Mouse (Mus musculus) layer of hippocampus, adult 2 months (tissue): ENCODE data around the gene Sgcd. TPM values are rescaled to one million over a fixed set of nuclear protein-coding genes. Genes with fewer than 3 reads are reported as not detected.

Source experiments
- DNase-seq, 2 experiments: peaks; one replicate each; pipeline ENCODE4 v3.0.0; 2022; ENCODE audit warnings: low spot score in 2 of 2
- H3K27ac ChIP-seq: fragments of 200-600 bp; 2 replicates; pipeline ENCODE4 v1.8.1; 2022
- H3K4me3 ChIP-seq: fragments of 200-600 bp; 2 replicates; pipeline ENCODE4 v1.8.1; 2022; ENCODE audit warnings: mild to moderate bottlenecking
- CTCF ChIP-seq: fragments of 200-600 bp; conservative IDR thresholded peaks from 2 replicates; pipeline ENCODE4 v1.8.1; 2022; ENCODE audit warnings: antibody characterized with exemption, mild to moderate bottlenecking, moderate library complexity
- total RNA-seq, 2 experiments: library from RNA; stranded (reverse); gene quantifications; 2 replicates each; pipeline ENCODE4 v1.2.3; 2021

The Sgcd gene
- total RNA-seq, 2 experiments from 2014 or later, result 11.5 to 13.6 TPM

DNA sequence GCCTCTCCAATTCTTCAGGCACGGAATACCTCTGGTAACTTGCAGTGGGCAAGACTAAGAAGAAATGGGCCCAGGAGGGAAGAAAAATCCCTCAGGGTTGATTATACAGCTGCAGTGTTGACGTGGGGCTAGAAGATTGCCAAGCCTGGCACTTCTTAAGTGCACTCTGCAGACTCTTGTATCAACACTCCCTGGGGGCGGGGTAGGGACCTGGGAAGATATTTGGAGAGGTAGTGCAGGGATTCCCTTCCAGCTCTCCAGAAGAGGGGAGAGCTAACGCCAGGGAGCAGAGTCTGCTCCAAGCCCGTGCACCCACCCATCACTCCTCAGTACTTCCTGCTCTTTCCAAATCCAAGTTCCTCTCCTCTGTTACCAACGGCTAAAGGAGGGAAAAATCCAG is 967.9 kb downstream of the Sgcd start:
- no peak for TF ChIP-seq CTCF
- Histone ChIP-seq H3K4me3 (no peak overlapping the region), H3K27ac (no peak overlapping the region)
- no peak for DNase-seq

DNA sequence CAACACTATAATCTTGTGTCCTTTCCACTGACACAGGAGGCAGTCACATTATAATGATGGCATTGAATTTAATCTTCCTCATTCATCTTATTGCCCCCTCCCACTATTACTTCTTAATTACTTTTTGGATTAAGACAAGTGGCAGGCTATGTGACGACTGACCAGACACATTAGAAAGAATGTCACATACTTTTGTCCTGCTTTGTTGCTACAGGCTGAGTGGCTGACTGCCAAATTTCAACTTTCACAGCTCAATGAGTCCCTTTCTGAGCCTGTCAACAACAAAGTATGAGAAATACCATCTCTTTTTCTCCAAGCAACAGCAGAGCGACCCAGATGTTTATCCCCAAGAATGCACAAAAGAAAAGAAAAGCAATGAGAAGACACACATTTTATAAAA is 970.6 kb downstream of the Sgcd start:
- DNase-seq, result no peak
- Histone ChIP-seq H3K4me3 (no peak overlapping the region), H3K27ac (no peak overlapping the region)
- no peak for TF ChIP-seq CTCF

DNA sequence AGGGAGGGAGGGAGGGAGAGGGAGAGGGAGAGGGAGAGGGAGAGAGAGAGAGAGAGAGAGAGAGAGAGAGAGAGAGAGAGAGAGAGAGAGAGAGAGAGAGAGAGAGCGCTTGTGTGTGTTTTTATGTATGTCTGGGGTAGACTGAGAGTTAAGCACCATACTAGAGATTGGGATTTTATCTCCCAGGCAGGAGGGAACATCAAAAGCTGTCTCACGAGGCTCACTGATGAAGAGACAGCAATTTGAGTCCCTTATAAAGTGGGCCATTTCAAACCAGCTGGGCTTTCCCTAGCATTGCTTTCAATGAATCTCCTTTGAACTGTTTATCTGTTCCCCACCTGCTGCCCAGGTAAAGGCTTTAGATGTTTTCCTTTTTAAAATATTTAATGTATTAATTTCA is 973.1 kb downstream of the Sgcd start:
- Histone ChIP-seq H3K27ac (no peak overlapping the region), H3K4me3 (no peak overlapping the region)
- no peak for DNase-seq
- no peak for TF ChIP-seq CTCF

DNA sequence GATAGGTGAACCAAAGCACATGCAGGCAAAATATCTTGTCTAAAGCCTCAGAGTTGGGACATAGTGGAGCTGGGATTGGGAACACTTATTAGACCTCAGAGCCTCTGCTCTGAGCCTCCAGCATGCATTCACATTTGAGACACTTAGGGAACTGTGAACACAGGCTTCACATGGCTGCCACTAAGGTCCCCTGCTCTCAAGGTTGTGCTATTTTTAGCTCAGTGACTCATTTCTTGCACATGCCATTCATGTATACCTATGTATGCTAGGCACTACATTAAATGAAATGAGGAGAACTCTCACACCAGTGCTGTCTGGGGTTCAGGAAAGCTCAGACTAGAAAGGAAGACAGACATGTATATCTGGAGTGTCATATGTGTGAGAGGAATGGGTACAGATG is 974.5 kb downstream of the Sgcd start:
- TF ChIP-seq CTCF, result no peak
- H3K27ac ChIP-seq, result no peak overlapping the region

DNA sequence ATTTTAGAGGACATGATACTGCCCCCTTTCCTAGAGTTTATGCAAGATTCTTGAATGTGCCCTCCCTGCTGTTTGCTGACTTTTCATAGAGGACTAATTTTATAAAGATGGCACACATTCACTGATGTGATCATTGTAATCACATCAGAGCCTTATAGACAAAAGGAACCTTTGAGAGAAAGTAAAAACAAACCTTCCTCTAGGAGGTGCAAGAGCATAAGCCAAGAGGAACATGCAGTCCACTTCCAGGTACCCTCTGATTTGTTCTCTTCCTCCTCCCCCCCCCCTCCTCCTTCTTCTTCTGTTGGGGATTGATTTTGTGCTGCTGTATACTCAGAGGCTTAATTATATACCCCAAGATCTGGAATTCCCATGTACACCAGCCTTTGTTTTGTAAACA is 978.6 kb downstream of the Sgcd start:
- no peak overlapping the region for H3K27ac ChIP-seq
- TF ChIP-seq CTCF, result peak; percentile 26; the same call in 1 of the 2 replicates
- no peak overlapping the region for H3K4me3 ChIP-seq
- DNase-seq, result no peak

More for the DNA sequence above, 974.5 kb downstream of the Sgcd start:
- no peak overlapping the region for H3K4me3 ChIP-seq
- no peak for DNase-seq

DNA sequence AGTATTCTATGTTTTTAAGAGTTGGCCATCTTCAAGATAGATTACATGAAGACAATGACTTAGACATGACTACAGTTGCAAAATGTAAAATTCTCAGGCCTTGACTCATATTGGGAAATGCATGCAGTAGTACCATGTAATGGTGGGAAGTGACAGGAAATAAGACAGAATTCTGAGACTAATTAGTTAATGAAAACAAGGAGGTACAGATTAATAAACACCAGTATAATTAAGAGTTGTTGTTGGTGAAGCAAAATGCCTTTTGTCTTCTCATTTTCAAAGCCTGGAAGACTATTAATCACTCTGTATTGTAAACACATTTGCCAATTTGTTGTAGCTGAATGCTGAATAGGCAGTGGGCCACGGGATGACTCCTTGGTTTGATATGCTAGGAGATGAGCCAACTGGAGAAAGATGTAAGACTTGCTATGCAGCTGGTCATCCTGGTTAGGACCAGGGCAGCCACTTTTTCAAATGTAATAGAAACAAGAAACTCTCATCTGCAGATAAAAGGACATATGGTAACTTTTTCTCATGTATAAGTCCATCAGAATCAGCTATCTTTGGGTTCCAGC is 983.4 kb downstream of the Sgcd start:
- Histone ChIP-seq H3K27ac (no peak overlapping the region), H3K4me3 (no peak overlapping the region)
- TF ChIP-seq CTCF, result no peak
- no peak for DNase-seq

DNA sequence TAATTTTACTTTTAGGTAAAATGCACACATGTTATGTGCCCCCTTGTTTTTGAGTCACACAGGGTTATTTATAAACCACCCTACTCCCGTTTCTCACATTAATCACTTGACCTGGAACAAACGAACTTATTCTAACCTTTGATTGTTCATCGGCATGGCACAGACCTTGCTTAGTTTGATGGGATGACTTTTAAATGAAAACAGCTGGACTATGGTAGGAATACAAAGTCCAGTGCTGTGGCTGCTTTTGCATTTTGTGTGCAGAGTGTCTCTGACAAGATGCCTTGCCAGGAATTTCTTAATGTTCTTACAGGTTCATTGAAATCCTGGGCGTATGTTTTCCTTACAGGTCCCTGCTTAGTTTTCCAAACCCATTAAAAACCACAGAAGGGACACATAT is 1049.5 kb downstream of the Sgcd start:
- Histone ChIP-seq H3K4me3 (no peak overlapping the region), H3K27ac (no peak overlapping the region)
- no peak for TF ChIP-seq CTCF
- DNase-seq, result no peak

DNA sequence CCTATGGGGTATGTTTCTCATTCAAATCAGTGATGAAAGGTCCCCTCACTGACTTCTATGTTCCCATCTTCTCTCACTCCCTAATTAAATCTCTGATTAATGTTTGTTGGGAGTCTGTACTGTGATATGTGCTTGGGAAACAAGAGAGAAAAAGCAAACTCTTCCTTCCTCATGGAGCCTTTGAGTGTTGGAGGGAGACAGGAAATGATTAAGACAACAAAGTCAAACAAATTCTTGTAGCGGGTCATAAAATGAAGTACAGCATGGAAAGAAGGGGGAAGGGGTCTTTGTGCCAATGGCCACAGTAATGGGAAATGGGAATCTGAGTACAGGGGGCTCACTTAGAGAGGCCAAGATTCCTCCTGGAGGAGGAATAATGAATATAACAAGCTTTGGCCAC is 1063.8 kb downstream of the Sgcd start:
- no peak for DNase-seq
- TF ChIP-seq CTCF, result no peak
- Histone ChIP-seq H3K4me3 (no peak overlapping the region), H3K27ac (no peak overlapping the region)

DNA sequence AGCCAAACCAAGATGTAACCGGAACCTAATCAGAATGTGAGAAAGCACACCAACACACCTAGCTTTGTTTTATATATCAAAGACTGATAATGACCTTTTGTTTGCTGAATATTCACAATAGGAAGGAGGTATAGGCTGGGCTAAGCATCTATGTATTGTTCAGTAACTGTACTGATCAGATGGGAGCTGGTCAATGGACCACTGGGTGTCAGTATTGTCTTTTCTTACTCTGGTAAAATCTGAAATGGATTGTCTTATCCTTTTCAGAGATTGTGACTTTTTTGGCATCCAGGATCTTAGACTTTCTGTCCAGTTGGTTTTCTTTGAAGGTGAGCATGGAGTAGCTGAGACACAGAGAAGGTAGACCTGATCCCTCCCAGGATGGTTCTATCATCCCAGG is 1068.5 kb downstream of the Sgcd start:
- peak; percentile 80 for TF ChIP-seq CTCF
- no peak overlapping the region for H3K27ac ChIP-seq
- H3K4me3 ChIP-seq, result no peak overlapping the region
- DNase-seq, result peak; percentile 7 to 21

DNA sequence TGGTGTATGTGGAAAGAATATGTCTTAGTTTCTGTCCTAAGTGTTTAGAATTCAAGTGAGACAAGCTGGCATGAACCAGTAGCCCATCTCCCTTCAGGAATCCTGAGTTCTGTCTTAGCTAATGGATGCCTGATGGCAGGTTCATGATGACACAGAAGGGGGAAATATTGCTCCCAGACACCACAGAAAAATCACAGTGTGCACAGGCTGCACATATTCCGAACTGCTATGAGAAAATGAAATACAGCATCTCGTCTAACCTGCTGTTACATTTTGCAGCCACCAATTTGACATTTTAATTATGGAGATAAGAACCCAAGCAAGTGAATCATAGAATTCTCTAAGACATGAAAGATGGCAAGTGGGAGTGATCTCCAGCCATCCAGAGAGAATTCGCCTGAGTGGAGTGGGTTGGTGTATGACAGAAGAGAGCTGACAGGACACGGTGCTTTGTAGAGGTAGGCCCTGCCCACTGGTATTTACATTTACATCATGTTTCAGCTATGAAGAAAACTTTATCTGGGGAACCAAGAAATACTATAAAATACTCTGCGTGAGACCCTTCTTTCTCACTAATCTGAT is 1076.0 kb downstream of the Sgcd start:
- TF ChIP-seq CTCF, result no peak
- Histone ChIP-seq H3K27ac (no peak overlapping the region), H3K4me3 (no peak overlapping the region)
- peak in 1 of 2 experiments; percentile 34 for DNase-seq

DNA sequence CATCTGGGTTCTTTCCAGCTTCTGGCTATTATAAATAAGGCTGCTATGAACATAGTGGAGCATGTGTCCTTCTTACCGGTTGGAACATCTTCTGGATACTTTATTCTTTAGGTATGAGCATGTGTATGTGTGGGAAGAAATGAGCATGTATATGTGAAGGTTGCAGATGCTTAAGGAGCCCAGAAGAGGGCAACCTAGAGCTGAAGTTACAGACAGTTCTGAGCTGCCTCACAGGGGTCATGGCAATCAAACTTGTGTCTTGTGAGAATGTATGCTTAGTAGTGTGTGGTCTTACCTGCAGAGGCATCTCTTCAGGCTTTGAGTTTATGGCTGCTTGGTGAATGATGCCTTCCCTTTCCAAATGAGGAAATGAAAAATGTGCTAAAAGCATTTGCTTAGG is 1084.5 kb downstream of the Sgcd start:
- no peak overlapping the region for H3K4me3 ChIP-seq
- no peak for DNase-seq
- no peak overlapping the region for H3K27ac ChIP-seq
- no peak; the same call in 1 of the 2 replicates for TF ChIP-seq CTCF

DNA sequence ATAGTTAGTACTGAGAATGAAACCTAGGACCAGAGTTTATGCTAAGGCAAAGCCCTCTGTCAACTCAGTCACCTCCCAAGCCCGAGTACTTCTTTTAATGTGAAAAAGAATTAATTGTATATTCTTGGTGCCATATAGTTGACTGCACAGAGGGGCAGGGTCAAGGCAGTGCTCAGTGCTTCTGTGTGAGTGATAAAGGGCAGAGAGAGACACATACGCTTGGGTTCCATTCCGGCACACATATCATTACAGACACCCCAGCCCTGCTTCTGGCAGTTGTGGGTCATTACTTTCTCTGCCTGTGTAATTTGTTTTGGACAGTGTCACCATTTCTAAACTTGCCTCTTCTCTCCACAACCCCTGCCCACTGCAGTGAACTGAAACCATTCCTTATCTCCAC is 1099.7 kb downstream of the Sgcd start:
- Histone ChIP-seq H3K4me3 (no peak overlapping the region), H3K27ac (no peak overlapping the region)
- no peak for TF ChIP-seq CTCF
- DNase-seq, result no peak

DNA sequence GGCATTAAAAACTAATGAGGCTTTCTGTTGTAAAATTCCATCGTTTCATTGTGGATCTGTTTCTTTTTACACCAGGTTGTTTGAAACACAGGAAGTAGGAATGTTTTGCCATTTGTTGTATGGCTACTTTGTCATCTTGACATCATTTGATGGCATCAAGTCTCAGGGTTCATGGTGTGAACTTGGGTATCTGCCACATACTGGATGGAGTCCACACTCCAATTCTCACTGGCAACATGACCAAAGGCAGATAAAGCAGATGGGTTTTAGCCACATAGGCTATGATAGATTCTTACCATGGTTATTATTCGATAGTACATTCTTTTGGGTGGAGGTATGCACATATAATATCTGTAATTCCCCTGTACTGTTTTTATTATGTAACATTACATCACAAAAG is 1106.3 kb downstream of the Sgcd start:
- no peak for TF ChIP-seq CTCF
- no peak for DNase-seq
- H3K4me3 ChIP-seq, result no peak overlapping the region
- no peak overlapping the region for H3K27ac ChIP-seq

DNA sequence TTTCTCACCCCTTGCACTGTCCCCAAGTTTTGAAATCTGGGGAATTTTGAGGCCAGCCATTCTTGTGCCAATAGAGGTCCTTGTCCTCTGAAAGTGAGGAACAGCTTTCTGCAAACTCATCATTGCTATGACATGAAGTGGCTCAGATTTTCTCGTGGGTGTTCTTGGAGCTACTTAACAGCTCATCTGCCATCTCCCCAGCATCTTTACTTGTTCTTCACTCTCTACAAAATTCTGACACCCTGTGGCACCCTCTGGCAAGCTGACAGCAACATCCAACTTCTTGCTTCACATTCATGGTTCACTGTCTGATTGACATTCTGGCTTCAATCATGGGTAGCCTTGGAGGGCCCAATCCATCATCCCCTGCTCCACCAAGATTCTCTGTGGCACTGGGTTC is 1113.0 kb downstream of the Sgcd start:
- no peak for TF ChIP-seq CTCF
- no peak overlapping the region for H3K27ac ChIP-seq
- no peak for DNase-seq
- H3K4me3 ChIP-seq, result no peak overlapping the region
